8 mouse cellular contexts compared by ENCODE assay signal in genomic region chr11:116413631-116414022, GRCm38 (mm10). TPM values are rescaled to one million over a fixed set of nuclear protein-coding genes. Genes with fewer than 3 reads are reported as not detected.
DNase-seq lines count a peak whose midpoint lies in the region; ATAC-seq and TF ChIP-seq lines count a peak whose summit lies in the region.
"Had no signal": no experiment of that assay in that cellular context is flagged by ENCODE, and none has a peak within 500 bp of the region (broad histone marks: within the 10 kb centered on the region; RNA-seq: fewer than 3 reads in every experiment).

No protein-coding gene starts in this region.

- peak overlapping the region; percentile 93 for H3K4me2 ChIP-seq in forebrain, embryonic 16.5 days (ENCODE audit: low read length)
- H3K4me2 ChIP-seq in liver, postnatal 0 days (ENCODE audit: low read depth, low read length) = no peak overlapping the region; the same call in 1 of the 2 replicates

- DNase-seq in testis, postnatal 14 days (ENCODE audit: low spot score) = no peak
- no peak for DNase-seq in liver, postnatal 0 days
- DNase-seq in retina, embryonic 14.5 days (ENCODE audit: low spot score) = no peak
- DNase-seq in c-Kit-positive CD71-positive TER-119-positive erythroid progenitor cells, embryonic 14.5 days (ENCODE audit: low spot score) = no peak
- no peak for DNase-seq in adrenal gland, adult 8-10 months

- 74% methylated on average over 4 of the region's 4 CpGs for WGBS in forebrain, embryonic 16.5 days
- 63% methylated on average over 4 of the region's 4 CpGs for WGBS in liver, postnatal 0 days (ENCODE audit: insufficient replicate concordance)

- peak overlapping the region; percentile 55 for H3K27ac ChIP-seq in testis, adult 2 months (ENCODE audit: control insufficient read depth, insufficient read depth, low read depth, low read length)
- H3K27ac ChIP-seq in forebrain, embryonic 16.5 days (ENCODE audit: low read length) = peak overlapping the region; percentile 91
- H3K27ac ChIP-seq in liver, postnatal 0 days (ENCODE audit: low read depth) = no peak overlapping the region

- H3K4me1 ChIP-seq in testis, adult 2 months (ENCODE audit: control insufficient read depth, insufficient read depth, low read length) = peaks cover 13% of the 10 kb centered on the region
- peaks cover 21% of the 10 kb centered on the region for H3K4me1 ChIP-seq in forebrain, embryonic 16.5 days (replicated peaks; ENCODE audit: control insufficient read depth, insufficient read depth, low read length)
- H3K4me1 ChIP-seq in liver, postnatal 0 days (ENCODE audit: insufficient read depth) = peaks cover 18% of the 10 kb centered on the region

- no peaks in the 10 kb centered on the region for H3K36me3 ChIP-seq in testis, adult 2 months (ENCODE audit: control insufficient read depth, insufficient read depth, low read length)
- H3K36me3 ChIP-seq in forebrain, embryonic 16.5 days (ENCODE audit: control insufficient read depth, insufficient read depth) = no peaks in the 10 kb centered on the region
- H3K36me3 ChIP-seq in liver, postnatal 0 days (replicated peaks; ENCODE audit: insufficient read depth, low read length) = no peaks in the 10 kb centered on the region

- peak overlapping the region; percentile 93 for H3K9ac ChIP-seq in forebrain, embryonic 16.5 days (replicated peaks; ENCODE audit: low read depth, low read length)
- no peak overlapping the region for H3K9ac ChIP-seq in liver, postnatal 0 days (replicated peaks)

- H3K9me3 ChIP-seq in forebrain, embryonic 16.5 days (ENCODE audit: control insufficient read depth, low read length) = no peaks in the 10 kb centered on the region
- no peaks in the 10 kb centered on the region for H3K9me3 ChIP-seq in liver, postnatal 0 days (ENCODE audit: low read length)

- no peak for TF ChIP-seq POLR2A in testis, adult 2 months (IDR thresholded peaks at IDR 0.05; ENCODE audit: control insufficient read depth, low read depth, low read length)

- ATAC-seq in forebrain, embryonic 16.5 days = no peak
- no peak; the same call in 1 of the 2 replicates for ATAC-seq in liver, postnatal 0 days

- no peak for TF ChIP-seq EP300 in liver, postnatal 0 days (IDR thresholded peaks at IDR 0.05; ENCODE audit: low read depth)

- TF ChIP-seq CTCF in testis, adult 2 months (IDR thresholded peaks at IDR 0.05; ENCODE audit: control insufficient read depth, insufficient read depth, insufficient replicate concordance, low read depth, low read length) = no peak
- no peak for TF ChIP-seq CTCF in liver, postnatal 0 days (IDR thresholded peaks at IDR 0.05; ENCODE audit: low read depth)

- H3K27me3 ChIP-seq in testis, adult 2 months (ENCODE audit: control insufficient read depth, insufficient read depth, low read length) = no peaks in the 10 kb centered on the region
- no peaks in the 10 kb centered on the region for H3K27me3 ChIP-seq in forebrain, embryonic 16.5 days (replicated peaks; ENCODE audit: control insufficient read depth, insufficient read depth, low read length)
- peaks cover 17% of the 10 kb centered on the region for H3K27me3 ChIP-seq in liver, postnatal 0 days (ENCODE audit: insufficient read depth, low read length)

- H3K4me3 ChIP-seq in testis, adult 2 months (ENCODE audit: control insufficient read depth, low read depth, low read length) = peak overlapping the region; percentile 88; the same call in 1 of the 2 replicates
- peak overlapping the region; percentile 77 for H3K4me3 ChIP-seq in forebrain, embryonic 16.5 days (replicated peaks; ENCODE audit: low read length)
- peak overlapping the region; percentile 66; the same call in 1 of the 2 replicates for H3K4me3 ChIP-seq in liver, postnatal 0 days (ENCODE audit: low read depth, low read length)

RNA-seq across cellular contexts. Expression of gene Rnf157, which starts 0.8 kb away (rescaled TPM):
- 7.2 and 9.6 TPM in 2 replicates for polyA plus RNA-seq in testis, adult 2 months (2012; rRNA removed)
- polyA plus RNA-seq in forebrain, embryonic 16.5 days (2015; fragmentation: Nextera tagmentation; extraction: Ambion mirVana) = 37.4 and 40.7 TPM in 2 replicates
- polyA plus RNA-seq in liver, postnatal 0 days (2015; fragmentation: Nextera tagmentation; extraction: Ambion mirVana) = 1.5 and 2.2 TPM in 2 replicates
- 10 to 100 TPM in 2 of 4 experiments, 1 to 10 TPM in 2; 4.8 to 16.9 (median 9.3) TPM for total RNA-seq in adrenal gland, adult 8-10 months (2022)

RNA-seq across cellular contexts. Expression of gene Ubald2, which starts 20.3 kb away (rescaled TPM):
- polyA plus RNA-seq in testis, adult 2 months (2012; rRNA removed) = 76.4 and 88.4 TPM in 2 replicates
- polyA plus RNA-seq in forebrain, embryonic 16.5 days (2015; fragmentation: Nextera tagmentation; extraction: Ambion mirVana) = 45.1 and 53.4 TPM in 2 replicates
- polyA plus RNA-seq in liver, postnatal 0 days (2015; fragmentation: Nextera tagmentation; extraction: Ambion mirVana) = 29.2 and 29.8 TPM in 2 replicates
- total RNA-seq in adrenal gland, adult 8-10 months (2022) = 10 to 100 TPM; 26.1 to 36.2 (median 29.8) TPM

RNA-seq across cellular contexts. Expression of gene Qrich2, which starts 52.4 kb away (rescaled TPM):
- polyA plus RNA-seq in testis, adult 2 months (2012; rRNA removed) = 469 and 538 TPM in 2 replicates
- 0.09 TPM in 1 of 2 replicates, not detected in the other for polyA plus RNA-seq in forebrain, embryonic 16.5 days (2015; fragmentation: Nextera tagmentation; extraction: Ambion mirVana)
- polyA plus RNA-seq in liver, postnatal 0 days (2015; fragmentation: Nextera tagmentation; extraction: Ambion mirVana) = 0.06 TPM in 1 of 2 replicates, not detected in the other
- under 1 TPM in 1 of 4 experiments, not detected in 3; 0.11 TPM for total RNA-seq in adrenal gland, adult 8-10 months (2022)
- total RNA-seq: neutrophil, adult 5-6 weeks had no signal

Comparison
In these comparisons a context has a peak if more than half of its experiments do, and no peak if none do; other contexts are left out.
1. RNA of gene Qrich2, which starts 52.4 kb away (polyA plus RNA-seq): 469 to 538 TPM in testis, adult 2 months; 0.09 TPM in forebrain, embryonic 16.5 days and 0.06 TPM in liver, postnatal 0 days; every median in the first group is over 100 times any median in the second.
2. Peak in every context shown above with its lines, with median percentiles within 50 percentile points of each other: H3K4me3 ChIP-seq.